Mouse (Mus musculus) embryonic facial prominence, embryonic 13.5 days (tissue): ENCODE results near the gene Dock2. TPM values are rescaled to one million over a fixed set of nuclear protein-coding genes. Genes with fewer than 3 reads are reported as not detected.

Experiments used
- ATAC-seq: fragments of 200-750 bp; cut with Nextera tagmentation; 2 replicates; pipeline ENCODE4 v1.8.0; 2017; ENCODE audit warnings: low read depth; ENCODE audit not compliant: insufficient number of reproducible peaks, insufficient read depth, low FRiP score, low TSS enrichment
- H3K27ac ChIP-seq: fragments of 300-500 bp; sonication (generic); 2 replicates; pipeline ENCODE4 v1.5.1; 2015; ENCODE audit warnings: moderate library complexity, mild to moderate bottlenecking, inconsistent platforms
- H3K27me3 ChIP-seq: fragments of 300-500 bp; sonication (generic); 2 replicates; pipeline ENCODE4 v1.6.1; 2015; ENCODE audit warnings: mild to moderate bottlenecking, inconsistent platforms
- H3K36me3 ChIP-seq: fragments of 300-500 bp; sonication (generic); 2 replicates; pipeline ENCODE4 v1.6.1; 2015; ENCODE audit warnings: mild to moderate bottlenecking, inconsistent platforms
- H3K4me1 ChIP-seq: fragments of 300-500 bp; sonication (generic); 2 replicates; pipeline ENCODE4 v1.6.1; 2015; ENCODE audit warnings: inconsistent platforms
- H3K4me2 ChIP-seq: fragments of 300-500 bp; sonication (generic); 2 replicates; pipeline ENCODE4 v1.6.1; 2015; ENCODE audit warnings: moderate library complexity, mild to moderate bottlenecking, inconsistent platforms
- H3K4me3 ChIP-seq: fragments of 300-500 bp; sonication (generic); 2 replicates; pipeline ENCODE4 v1.5.1; 2015; ENCODE audit warnings: mild to moderate bottlenecking, inconsistent platforms
- H3K9ac ChIP-seq: fragments of 300-500 bp; sonication (generic); 2 replicates; pipeline ENCODE4 v1.6.1; 2015; ENCODE audit warnings: mild to moderate bottlenecking, inconsistent platforms
- H3K9me3 ChIP-seq: fragments of 300-500 bp; sonication (generic); 2 replicates; pipeline ENCODE4 v1.6.1; 2016; ENCODE audit warnings: inconsistent platforms
- WGBS: fragments of 180-500 bp; shearing (Covaris S2); methylation state at CpG from one replicate; pipeline ENCODE4 v1.1.7; 2015; ENCODE audit warnings: mixed read lengths; 5-methylcytosine and 5-hydroxymethylcytosine counted together
- polyA plus RNA-seq: library from polyadenylated mRNA; unstranded; fragments of >200 nt; fragmentation: Nextera tagmentation; extraction: Ambion mirVana; gene quantifications from 2 replicates; pipeline ENCODE4 v1.2.1, GENCODE M21; 2015

The Dock2 gene
- polyA plus RNA-seq, 1 experiment from 2014 or later = 0.98 TPM

DNA sequence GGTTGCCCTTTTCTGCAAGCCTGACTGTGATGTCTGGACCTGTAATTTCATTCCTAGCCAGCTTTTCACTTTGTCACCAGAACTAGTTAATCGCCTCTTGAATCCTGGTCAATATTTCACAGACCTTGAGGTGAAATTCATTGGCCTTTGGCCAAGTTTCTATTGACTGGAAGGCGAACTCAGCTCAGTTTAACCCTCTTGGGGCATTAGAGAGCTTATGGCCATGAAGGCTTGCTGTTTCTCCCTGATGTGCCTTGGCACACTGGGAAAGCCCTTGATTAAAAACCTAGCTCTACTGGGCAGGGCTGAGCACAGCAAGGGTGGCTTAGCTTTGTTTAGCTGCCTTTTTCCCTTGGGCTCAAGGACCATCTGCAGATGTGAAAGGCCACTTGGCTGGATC is 313.9 kb downstream of the Dock2 start:
- Histone ChIP-seq H3K4me3 (no peak overlapping the region), H3K36me3 (no peaks in the 10 kb centered on the region)
- WGBS = 71% methylated on average over 2 of the region's 2 CpGs

GRCm38 (mm10) chr11:34468571-34468970 is 315.1 kb downstream of the Dock2 start:
- H3K4me3 ChIP-seq = no peak overlapping the region
- H3K9ac ChIP-seq = no peak overlapping the region
- ATAC-seq = no peak
- H3K4me2 ChIP-seq = no peak overlapping the region
- H3K27me3 ChIP-seq = no peaks in the 10 kb centered on the region
- no peaks in the 10 kb centered on the region for H3K9me3 ChIP-seq
- WGBS = 63% methylated on average over 3 of the region's 3 CpGs
- H3K27ac ChIP-seq = no peak overlapping the region
- H3K4me1 ChIP-seq = no peaks in the 10 kb centered on the region
- H3K36me3 ChIP-seq = no peaks in the 10 kb centered on the region

More for the DNA sequence above, 313.9 kb downstream of the Dock2 start:
- Histone ChIP-seq H3K4me1 (no peaks in the 10 kb centered on the region), H3K27me3 (no peaks in the 10 kb centered on the region), H3K4me2 (no peak overlapping the region), H3K27ac (no peak overlapping the region), H3K9me3 (no peaks in the 10 kb centered on the region), H3K9ac (no peak overlapping the region)
- no peak for ATAC-seq

DNA sequence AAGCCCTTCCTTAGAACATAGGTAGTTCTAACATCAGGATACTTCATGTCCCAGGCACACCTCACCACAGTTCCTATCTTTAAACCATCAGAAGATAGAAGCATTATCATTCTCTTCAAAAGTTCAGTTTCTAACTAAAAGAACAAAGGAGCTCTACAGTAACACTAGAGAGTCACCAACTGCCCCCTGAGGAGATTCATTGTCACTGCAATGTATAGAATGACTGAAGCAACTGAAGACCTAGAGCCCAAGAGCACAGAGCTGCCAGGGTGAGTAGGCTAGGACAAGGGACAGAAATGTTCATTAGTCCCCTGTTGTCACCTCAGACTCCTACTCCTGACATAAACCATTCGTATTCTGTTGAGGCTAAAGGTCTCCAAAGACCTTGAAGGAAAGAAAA is 316.6 kb downstream of the Dock2 start:
- no peak overlapping the region for H3K27ac ChIP-seq
- H3K4me2 ChIP-seq = no peak overlapping the region
- ATAC-seq = no peak
- WGBS = 73% methylated on average over 1 of the region's 1 CpGs
- H3K9ac ChIP-seq = no peak overlapping the region
- no peaks in the 10 kb centered on the region for H3K36me3 ChIP-seq
- no peak overlapping the region for H3K4me3 ChIP-seq
- H3K4me1 ChIP-seq = no peaks in the 10 kb centered on the region
- no peaks in the 10 kb centered on the region for H3K27me3 ChIP-seq
- no peaks in the 10 kb centered on the region for H3K9me3 ChIP-seq

DNA sequence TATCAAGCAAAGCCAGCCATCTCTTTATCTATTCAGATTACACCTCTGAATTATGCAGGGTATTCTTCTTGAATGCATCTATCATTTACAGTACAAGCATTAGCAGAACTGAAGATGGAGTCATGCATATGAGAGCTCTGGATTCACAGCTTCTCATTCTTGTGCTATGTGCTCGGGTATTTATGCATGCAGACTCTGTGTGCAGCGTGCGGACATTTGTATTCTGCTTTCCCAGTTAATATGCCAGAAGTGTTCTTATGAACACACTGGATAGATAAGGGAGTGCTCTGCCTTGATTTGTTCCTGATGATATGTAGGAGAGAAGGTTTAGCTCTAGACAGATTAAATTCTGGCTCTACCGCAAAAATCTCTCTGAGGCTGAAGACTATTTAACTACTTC is 333.7 kb downstream of the Dock2 start:
- Histone ChIP-seq H3K27ac (no peak overlapping the region), H3K9me3 (no peaks in the 10 kb centered on the region), H3K4me3 (no peak overlapping the region), H3K9ac (no peak overlapping the region), H3K4me1 (no peaks in the 10 kb centered on the region), H3K27me3 (no peaks in the 10 kb centered on the region; the same call in 1 of the 2 replicates), H3K4me2 (no peak overlapping the region), H3K36me3 (no peaks in the 10 kb centered on the region)
- WGBS = 91% methylated on average over 4 of the region's 4 CpGs
- ATAC-seq = no peak

GRCm38 (mm10) chr11:34447891-34448290 is 335.8 kb downstream of the Dock2 start:
- 41% methylated on average over 4 of the region's 4 CpGs for WGBS
- no peak overlapping the region for H3K27ac ChIP-seq
- no peaks in the 10 kb centered on the region for H3K9me3 ChIP-seq
- H3K9ac ChIP-seq = no peak overlapping the region
- H3K4me1 ChIP-seq = no peaks in the 10 kb centered on the region
- H3K4me3 ChIP-seq = no peak overlapping the region
- no peak for ATAC-seq
- no peaks in the 10 kb centered on the region for H3K27me3 ChIP-seq
- H3K36me3 ChIP-seq = no peaks in the 10 kb centered on the region
- H3K4me2 ChIP-seq = no peak overlapping the region

- WGBS = 64% methylated on average over 2 of the region's 2 CpGs
- no peaks in the 10 kb centered on the region for H3K9me3 ChIP-seq
- H3K4me3 ChIP-seq = no peak overlapping the region
- no peak overlapping the region for H3K9ac ChIP-seq
- no peaks in the 10 kb centered on the region for H3K36me3 ChIP-seq
- no peak for ATAC-seq
- no peaks in the 10 kb centered on the region for H3K27me3 ChIP-seq
- no peak overlapping the region for H3K27ac ChIP-seq
- no peak overlapping the region for H3K4me2 ChIP-seq
- H3K4me1 ChIP-seq = no peaks in the 10 kb centered on the region
These were observed 345.3 kb downstream of the Dock2 start for GRCm38 (mm10) chr11:34438429-34438828.

DNA sequence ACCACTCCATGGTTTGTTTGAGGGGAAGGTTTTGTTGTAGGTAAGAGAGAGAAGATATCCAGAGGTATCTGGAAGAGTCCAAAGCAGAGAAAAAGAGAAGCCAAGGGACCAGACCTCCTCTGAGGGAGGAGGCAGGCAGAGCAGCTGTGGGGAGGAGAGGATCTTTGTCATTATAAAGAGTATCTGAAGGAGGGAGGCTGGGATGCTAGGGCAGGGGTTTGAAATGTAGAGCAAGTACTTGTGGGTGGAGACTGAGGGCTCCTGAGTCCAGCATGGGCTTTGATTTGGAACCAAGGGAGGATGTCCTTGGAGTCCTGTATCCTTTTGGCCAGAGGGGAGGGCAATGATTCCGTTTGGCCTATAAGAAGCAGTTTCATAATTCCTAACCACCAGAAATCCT is 346.2 kb downstream of the Dock2 start:
- Histone ChIP-seq H3K36me3 (no peaks in the 10 kb centered on the region), H3K9me3 (no peaks in the 10 kb centered on the region), H3K4me2 (no peak overlapping the region), H3K27ac (no peak overlapping the region), H3K9ac (no peak overlapping the region), H3K4me3 (no peak overlapping the region), H3K4me1 (no peaks in the 10 kb centered on the region), H3K27me3 (no peaks in the 10 kb centered on the region)
- no peak for ATAC-seq
- 63% methylated on average over 1 of the region's 1 CpGs for WGBS

- no peak for ATAC-seq
- H3K27ac ChIP-seq = no peak overlapping the region
- H3K4me2 ChIP-seq = no peak overlapping the region
- no peaks in the 10 kb centered on the region for H3K9me3 ChIP-seq
- H3K36me3 ChIP-seq = no peaks in the 10 kb centered on the region
- WGBS = 86% methylated on average over 2 of the region's 2 CpGs
- no peaks in the 10 kb centered on the region for H3K4me1 ChIP-seq
- no peak overlapping the region for H3K4me3 ChIP-seq
- no peak overlapping the region for H3K9ac ChIP-seq
- peaks cover 12% of the 10 kb centered on the region for H3K27me3 ChIP-seq
These were observed 351.7 kb downstream of the Dock2 start for GRCm38 (mm10) chr11:34431978-34432377.

DNA sequence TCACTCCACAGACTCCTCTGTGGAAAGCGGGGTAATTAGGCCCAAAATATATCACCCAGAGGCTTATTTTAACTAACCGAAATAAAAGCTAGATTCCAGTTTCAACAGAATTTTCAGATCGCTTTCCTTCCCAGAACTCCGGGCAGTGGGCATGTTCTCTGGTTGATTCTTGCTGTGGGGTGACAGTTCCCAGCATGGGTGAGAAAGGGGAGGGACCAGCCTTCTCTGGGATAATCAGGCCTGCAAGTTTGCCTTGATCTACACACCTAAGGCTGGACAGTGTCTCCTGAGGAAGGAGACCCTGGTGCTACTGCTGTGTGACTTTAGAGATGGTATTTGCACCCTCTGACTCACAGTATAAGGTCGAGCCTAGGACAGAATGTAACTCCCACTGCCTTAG is 352.3 kb downstream of the Dock2 start:
- no peaks in the 10 kb centered on the region for H3K9me3 ChIP-seq
- 70% methylated on average over 5 of the region's 5 CpGs for WGBS
- H3K27me3 ChIP-seq = peaks cover 16% of the 10 kb centered on the region
- no peak overlapping the region for H3K27ac ChIP-seq
- no peak overlapping the region for H3K9ac ChIP-seq
- no peak overlapping the region for H3K4me3 ChIP-seq
- no peaks in the 10 kb centered on the region for H3K36me3 ChIP-seq
- no peaks in the 10 kb centered on the region for H3K4me1 ChIP-seq
- no peak for ATAC-seq
- no peak overlapping the region for H3K4me2 ChIP-seq

GRCm38 (mm10) chr11:34430940-34431339 is 352.8 kb downstream of the Dock2 start:
- Histone ChIP-seq H3K4me3 (no peak overlapping the region), H3K36me3 (no peaks in the 10 kb centered on the region), H3K27me3 (peaks cover 20% of the 10 kb centered on the region), H3K9ac (no peak overlapping the region), H3K27ac (no peak overlapping the region), H3K4me2 (no peak overlapping the region), H3K9me3 (no peaks in the 10 kb centered on the region), H3K4me1 (no peaks in the 10 kb centered on the region)
- no peak for ATAC-seq
- WGBS = 79% methylated on average over 4 of the region's 4 CpGs

- 0 out of 2 replicates have a peak, but pooled peaks cover 4% of the 10 kb centered on the region for H3K4me1 ChIP-seq
- no peak overlapping the region for H3K27ac ChIP-seq
- H3K36me3 ChIP-seq = no peaks in the 10 kb centered on the region
- no peak overlapping the region for H3K4me2 ChIP-seq
- H3K4me3 ChIP-seq = no peak overlapping the region
- H3K27me3 ChIP-seq = peaks cover 45% of the 10 kb centered on the region
- ATAC-seq = no peak
- H3K9ac ChIP-seq = no peak overlapping the region
- H3K9me3 ChIP-seq = no peaks in the 10 kb centered on the region
- 86% methylated on average over 5 of the region's 5 CpGs for WGBS
These were observed 356.5 kb downstream of the Dock2 start for GRCm38 (mm10) chr11:34427212-34427611.

GRCm38 (mm10) chr11:34424546-34424945 is 359.1 kb downstream of the Dock2 start:
- no peaks in the 10 kb centered on the region for H3K9me3 ChIP-seq
- no peak for ATAC-seq
- WGBS = 88% methylated on average over 1 of the region's 1 CpGs
- no peak overlapping the region for H3K27ac ChIP-seq
- H3K27me3 ChIP-seq = peaks cover 40% of the 10 kb centered on the region
- H3K4me1 ChIP-seq = peaks cover 21% of the 10 kb centered on the region
- no peak overlapping the region for H3K4me2 ChIP-seq
- no peak overlapping the region for H3K9ac ChIP-seq
- no peak overlapping the region for H3K4me3 ChIP-seq
- H3K36me3 ChIP-seq = no peaks in the 10 kb centered on the region

GRCm38 (mm10) chr11:34421061-34421460 is 362.6 kb downstream of the Dock2 start:
- WGBS = 25% methylated on average over 6 of the region's 6 CpGs
- Histone ChIP-seq H3K4me1 (peaks cover 21% of the 10 kb centered on the region), H3K4me3 (no peak overlapping the region), H3K9ac (no peak overlapping the region), H3K9me3 (no peaks in the 10 kb centered on the region), H3K27ac (no peak overlapping the region), H3K36me3 (no peaks in the 10 kb centered on the region), H3K27me3 (peaks cover 60% of the 10 kb centered on the region), H3K4me2 (no peak overlapping the region)
- peak; percentile 80 for ATAC-seq
